Mouse (Mus musculus): ENCODE data around the gene Plcb3. TPM values are rescaled to one million over a fixed set of nuclear protein-coding genes. Genes with fewer than 3 reads are reported as not detected.

Gene Plcb3
- polyA plus RNA-seq, 1 experiment from 2014 or later, result 30.8 TPM

Other genes with a start within 250 kb of the Plcb3 start
- gene Rps6ka4, start 135.8 kb downstream of the Plcb3 start, polyA plus RNA-seq (2017; shearing (Covaris generic)), result 45.6 TPM
- gene Ccdc88b, start 118.3 kb downstream of the Plcb3 start, polyA plus RNA-seq (2017; shearing (Covaris generic)), result 46.8 TPM
- 169 TPM for gene Trmt112, start 66.8 kb downstream of the Plcb3 start, polyA plus RNA-seq (2017; shearing (Covaris generic))
- 240 TPM for gene Prdx5, start 66.4 kb downstream of the Plcb3 start, polyA plus RNA-seq (2017; shearing (Covaris generic))
- gene Esrra, start 54.7 kb downstream of the Plcb3 start, polyA plus RNA-seq (2017; shearing (Covaris generic)), result 24.5 TPM
- gene Catsperz, start 51.1 kb downstream of the Plcb3 start, polyA plus RNA-seq (2017; shearing (Covaris generic)), result not detected
- gene Kcnk4, start 42.0 kb downstream of the Plcb3 start, polyA plus RNA-seq (2017; shearing (Covaris generic)), result 0.26 TPM
- gene Bad, start 34.6 kb downstream of the Plcb3 start, polyA plus RNA-seq (2017; shearing (Covaris generic)), result 31.7 TPM
- 15.2 TPM for gene Gpr137, start 34.0 kb downstream of the Plcb3 start, polyA plus RNA-seq (2017; shearing (Covaris generic))
- gene Ppp1r14b, start 1.5 kb downstream of the Plcb3 start, polyA plus RNA-seq (2017; shearing (Covaris generic)), result 185 TPM
- gene Fkbp2, start 4.0 kb upstream of the Plcb3 start, polyA plus RNA-seq (2017; shearing (Covaris generic)), result 40.8 TPM
- 9.3 TPM for gene Vegfb, start 11.2 kb upstream of the Plcb3 start, polyA plus RNA-seq (2017; shearing (Covaris generic))
- 57.7 TPM for gene Dnajc4, start 16.1 kb upstream of the Plcb3 start, polyA plus RNA-seq (2017; shearing (Covaris generic))
- gene Nudt22, start 19.6 kb upstream of the Plcb3 start, polyA plus RNA-seq (2017; shearing (Covaris generic)), result 25.7 TPM
- gene Trpt1, start 19.7 kb upstream of the Plcb3 start, polyA plus RNA-seq (2017; shearing (Covaris generic)), result 5.3 TPM
- gene Fermt3, start 43.0 kb upstream of the Plcb3 start, polyA plus RNA-seq (2017; shearing (Covaris generic)), result 376 TPM
- gene Stip1, start 63.5 kb upstream of the Plcb3 start, polyA plus RNA-seq (2017; shearing (Covaris generic)), result 163 TPM
- 26.0 TPM for gene Macrod1, start 80.3 kb upstream of the Plcb3 start, polyA plus RNA-seq (2017; shearing (Covaris generic))
- 0.04 TPM for gene Flrt1, start 129.3 kb upstream of the Plcb3 start, polyA plus RNA-seq (2017; shearing (Covaris generic))
- 70.4 TPM for gene Otub1, start 229.8 kb upstream of the Plcb3 start, polyA plus RNA-seq (2017; shearing (Covaris generic))
- 389 TPM for gene Cox8a, start 241.1 kb upstream of the Plcb3 start, polyA plus RNA-seq (2017; shearing (Covaris generic))

Measured in CD4-positive, CD25-positive, alpha-beta regulatory T cell (primary cell).